Mouse (Mus musculus) C2C12 (cell line): ENCODE results near the gene 4833439L19Rik.

ENCODE experiments used
- CEBPB ChIP-seq: IDR thresholded peaks from one replicate; pipeline ENCODE4 v1.6.1; 2011; ENCODE audit warnings: low read depth, mild to moderate bottlenecking, control low read depth, moderate library complexity
- CTCF ChIP-seq: IDR thresholded peaks from one replicate; pipeline ENCODE4 v1.5.1; 2011; ENCODE audit not compliant: control insufficient read depth, insufficient read depth, insufficient read length
- FOSL1 ChIP-seq: IDR thresholded peaks from one replicate; pipeline ENCODE4 v1.8.0; 2011; ENCODE audit warnings: mild to moderate bottlenecking, low read length; ENCODE audit not compliant: poor library complexity, insufficient read depth, severe bottlenecking
- MAX ChIP-seq: IDR thresholded peaks from one replicate; pipeline ENCODE4 v1.6.1; 2011; ENCODE audit warnings: mild to moderate bottlenecking, control low read depth
- MYOD1 ChIP-seq: IDR thresholded peaks from one replicate; pipeline ENCODE4 v1.6.1; 2011; ENCODE audit warnings: low read depth; ENCODE audit not compliant: control insufficient read depth, insufficient read length
- MYOG ChIP-seq: IDR thresholded peaks from one replicate; pipeline ENCODE4 v1.6.1; 2011; ENCODE audit not compliant: control insufficient read depth, insufficient read length; ENCODE audit errors: extremely low read depth
- USF1 ChIP-seq: IDR thresholded peaks from one replicate; pipeline ENCODE4 v1.6.1; 2011; ENCODE audit warnings: low read depth, mild to moderate bottlenecking, control low read depth, moderate library complexity

- no peak for TF ChIP-seq CTCF
- no peak for TF ChIP-seq MYOD1
- no peak for TF ChIP-seq CEBPB
- TF ChIP-seq MAX = no peak
- TF ChIP-seq USF1 = peak; percentile 95
- no peak for TF ChIP-seq MYOG
- TF ChIP-seq FOSL1 = no peak
Observed at GRCm38 (mm10) chr13:54527140-54527539, 38.1 kb downstream of the 4833439L19Rik start.
